Mouse (Mus musculus): ENCODE measurements at regions not wholly inside any gene's neighbourhood (a gene's known extent, or its start where the extent isn't known, plus 50 kb on each side); places are given as distances from the start of the nearest gene placed in this dataset.
"Not testable (repeated sequence)": the region's sequence is repeated elsewhere in the genome, so short reads cannot be mapped to it uniquely, and the experiment has no call there.

GRCm38 (mm10) chr2:116444163-116444562, 378.5 kb upstream of the Meis2 start:
- no peak for DNase-seq

GRCm38 (mm10) chr2:116440252-116440651, 374.6 kb upstream of the Meis2 start:
- DNase-seq = no peak

GRCm38 (mm10) chr2:116433481-116433880, 367.8 kb upstream of the Meis2 start:
- DNase-seq = no peak

- DNase-seq = no peak
Observed at GRCm38 (mm10) chr2:116424131-116424530, 358.5 kb upstream of the Meis2 start.

GRCm38 (mm10) chr2:116417428-116418195, 352.0 kb upstream of the Meis2 start:
- peak; percentile 13 for DNase-seq

- DNase-seq = no peak
Observed at GRCm38 (mm10) chr2:116415742-116416141, 350.1 kb upstream of the Meis2 start.

GRCm38 (mm10) chr2:116402113-116402512, 336.5 kb upstream of the Meis2 start:
- DNase-seq = no peak

GRCm38 (mm10) chr2:116399966-116400365, 334.3 kb upstream of the Meis2 start:
- no peak for DNase-seq

GRCm38 (mm10) chr2:116368811-116369210, 303.2 kb upstream of the Meis2 start:
- DNase-seq = no peak

GRCm38 (mm10) chr2:116364136-116364535, 298.5 kb upstream of the Meis2 start:
- DNase-seq = no peak

GRCm38 (mm10) chr2:116358145-116358544, 292.5 kb upstream of the Meis2 start:
- DNase-seq = no peak

- no peak for DNase-seq
Observed at GRCm38 (mm10) chr2:116348530-116348914, 282.9 kb upstream of the Meis2 start.

- no peak for DNase-seq
Observed at GRCm38 (mm10) chr2:116347827-116348529, 282.3 kb upstream of the Meis2 start.

GRCm38 (mm10) chr2:116331801-116332200, 266.2 kb upstream of the Meis2 start:
- no peak for DNase-seq

- no peak for DNase-seq
Observed at GRCm38 (mm10) chr2:116322039-116322770, 256.6 kb upstream of the Meis2 start.

- no peak for DNase-seq
Observed at GRCm38 (mm10) chr2:116299551-116299950, 233.9 kb upstream of the Meis2 start.

GRCm38 (mm10) chr2:116289886-116290285, 224.2 kb upstream of the Meis2 start:
- no peak for DNase-seq

- not testable (repeated sequence) for DNase-seq
Observed at GRCm38 (mm10) chr2:116243191-116243590, 177.6 kb upstream of the Meis2 start.

- DNase-seq = no peak
Observed at GRCm38 (mm10) chr2:116236731-116237130, 171.1 kb upstream of the Meis2 start.

GRCm38 (mm10) chr2:116232793-116233192, 167.2 kb upstream of the Meis2 start:
- no peak for DNase-seq

GRCm38 (mm10) chr2:116216418-116216817, 150.8 kb upstream of the Meis2 start:
- peak; percentile 19 for DNase-seq

- DNase-seq = no peak
Observed at GRCm38 (mm10) chr2:116201248-116202223, 135.9 kb upstream of the Meis2 start.
